Mouse (Mus musculus) forebrain, embryonic 10.5 days (tissue): ENCODE measurements at regions not wholly inside any gene's neighbourhood (a gene's known extent, or its start where the extent isn't known, plus 50 kb on each side); places are given as distances from the start of the nearest gene placed in this dataset.

ENCODE experiments used
- DNase-seq: peaks from one replicate; pipeline ENCODE4 v3.0.0-alpha.2; 2017; ENCODE audit warnings: low spot score; ENCODE audit errors: extremely low spot score
- H3K27ac ChIP-seq: fragments of 300-500 bp; sonication (generic); 2 replicates; pipeline ENCODE4 v1.5.1; 2016; ENCODE audit warnings: mild to moderate bottlenecking
- H3K27me3 ChIP-seq: fragments of 300-500 bp; sonication (generic); 2 replicates; pipeline ENCODE4 v1.6.1; 2016; ENCODE audit warnings: mild to moderate bottlenecking; ENCODE audit not compliant: poor library complexity, severe bottlenecking
- H3K36me3 ChIP-seq: fragments of 300-500 bp; sonication (generic); replicated peaks from 2 replicates; pipeline ENCODE4 v1.6.1; 2016; ENCODE audit warnings: mild to moderate bottlenecking, moderate library complexity
- H3K4me1 ChIP-seq: fragments of 300-500 bp; sonication (generic); 2 replicates; pipeline ENCODE4 v1.6.1; 2016
- H3K4me3 ChIP-seq: fragments of 300-500 bp; sonication (generic); 2 replicates; pipeline ENCODE4 v1.5.1; 2016; ENCODE audit warnings: mild to moderate bottlenecking, moderate library complexity
- H3K9me3 ChIP-seq: fragments of 300-500 bp; sonication (generic); 2 replicates; pipeline ENCODE4 v1.6.1; 2016; ENCODE audit warnings: mild to moderate bottlenecking, moderate library complexity
- WGBS: fragments of 180-500 bp; shearing (Covaris S2); methylation state at CpG from one replicate; pipeline ENCODE4 v1.1.7; 2016; 5-methylcytosine and 5-hydroxymethylcytosine counted together

GRCm38 (mm10) chr13:16656110-16656509, 644.5 kb downstream of the Inhba start:
- Histone ChIP-seq H3K4me1 (no peaks in the 10 kb centered on the region), H3K36me3 (no peaks in the 10 kb centered on the region), H3K27me3 (no peaks in the 10 kb centered on the region), H3K27ac (no peak overlapping the region), H3K4me3 (no peak overlapping the region), H3K9me3 (no peaks in the 10 kb centered on the region)
- WGBS, result 89% methylated on average over 4 of the region's 4 CpGs
- DNase-seq, result no peak

- Histone ChIP-seq H3K4me1 (no peaks in the 10 kb centered on the region), H3K27me3 (no peaks in the 10 kb centered on the region), H3K36me3 (no peaks in the 10 kb centered on the region), H3K4me3 (no peak overlapping the region), H3K27ac (no peak overlapping the region), H3K9me3 (no peaks in the 10 kb centered on the region)
- 91% methylated on average over 6 of the region's 6 CpGs for WGBS
- no peak for DNase-seq
Measured at GRCm38 (mm10) chr13:16659894-16660293, 648.2 kb downstream of the Inhba start.

- 94% methylated on average over 1 of the region's 1 CpGs for WGBS
- Histone ChIP-seq H3K4me3 (no peak overlapping the region), H3K27ac (no peak overlapping the region), H3K27me3 (no peaks in the 10 kb centered on the region), H3K36me3 (no peaks in the 10 kb centered on the region), H3K4me1 (peaks cover 4% of the 10 kb centered on the region; the same call in 1 of the 2 replicates), H3K9me3 (no peaks in the 10 kb centered on the region)
- no peak for DNase-seq
Measured at GRCm38 (mm10) chr13:16668652-16669051, 657.0 kb downstream of the Inhba start.

- Histone ChIP-seq H3K36me3 (no peaks in the 10 kb centered on the region), H3K9me3 (no peaks in the 10 kb centered on the region), H3K4me1 (peaks cover 4% of the 10 kb centered on the region; the same call in 1 of the 2 replicates), H3K4me3 (no peak overlapping the region), H3K27ac (no peak overlapping the region), H3K27me3 (no peaks in the 10 kb centered on the region)
- DNase-seq, result no peak
- 88% methylated on average over 1 of the region's 1 CpGs for WGBS
Measured at GRCm38 (mm10) chr13:16669281-16669680, 657.6 kb downstream of the Inhba start.

- no peak for DNase-seq
- 78% methylated on average over 5 of the region's 5 CpGs for WGBS
- Histone ChIP-seq H3K9me3 (no peaks in the 10 kb centered on the region), H3K4me3 (no peak overlapping the region), H3K27ac (no peak overlapping the region), H3K36me3 (no peaks in the 10 kb centered on the region), H3K4me1 (peaks cover 4% of the 10 kb centered on the region; the same call in 1 of the 2 replicates), H3K27me3 (no peaks in the 10 kb centered on the region)
Measured at GRCm38 (mm10) chr13:16670047-16670733, 658.5 kb downstream of the Inhba start.

- H3K36me3 ChIP-seq, result no peaks in the 10 kb centered on the region
- no peak overlapping the region for H3K4me3 ChIP-seq
- DNase-seq, result no peak
- no peaks in the 10 kb centered on the region for H3K9me3 ChIP-seq
- H3K4me1 ChIP-seq, result peaks cover 4% of the 10 kb centered on the region; the same call in 1 of the 2 replicates
- H3K27me3 ChIP-seq, result no peaks in the 10 kb centered on the region
- no peak overlapping the region for H3K27ac ChIP-seq
Measured at GRCm38 (mm10) chr13:16670736-16671135, 659.1 kb downstream of the Inhba start.

- no peak overlapping the region for H3K27ac ChIP-seq
- no peak overlapping the region for H3K4me3 ChIP-seq
- no peaks in the 10 kb centered on the region for H3K27me3 ChIP-seq
- WGBS, result 88% methylated on average over 1 of the region's 1 CpGs
- DNase-seq, result no peak
- H3K4me1 ChIP-seq, result no peaks in the 10 kb centered on the region
- no peaks in the 10 kb centered on the region for H3K9me3 ChIP-seq
- no peaks in the 10 kb centered on the region for H3K36me3 ChIP-seq
Measured at GRCm38 (mm10) chr13:16676873-16677272, 665.2 kb downstream of the Inhba start.

GRCm38 (mm10) chr13:16678246-16679024, 666.8 kb downstream of the Inhba start:
- Histone ChIP-seq H3K27me3 (no peaks in the 10 kb centered on the region), H3K4me1 (no peaks in the 10 kb centered on the region), H3K4me3 (no peak overlapping the region), H3K27ac (no peak overlapping the region), H3K36me3 (no peaks in the 10 kb centered on the region), H3K9me3 (no peaks in the 10 kb centered on the region)
- 71% methylated on average over 1 of the region's 1 CpGs for WGBS
- DNase-seq, result no peak

- H3K27me3 ChIP-seq, result no peaks in the 10 kb centered on the region
- no peaks in the 10 kb centered on the region for H3K36me3 ChIP-seq
- H3K4me1 ChIP-seq, result peaks cover 7% of the 10 kb centered on the region
- DNase-seq, result no peak
- no peaks in the 10 kb centered on the region for H3K9me3 ChIP-seq
- no peak overlapping the region for H3K4me3 ChIP-seq
- H3K27ac ChIP-seq, result no peak overlapping the region
- WGBS, result 86% methylated on average over 1 of the region's 1 CpGs
Measured at GRCm38 (mm10) chr13:16694201-16694600, 682.5 kb downstream of the Inhba start.

- Histone ChIP-seq H3K4me1 (peaks cover 11% of the 10 kb centered on the region), H3K27me3 (no peaks in the 10 kb centered on the region), H3K9me3 (no peaks in the 10 kb centered on the region), H3K4me3 (no peak overlapping the region), H3K27ac (no peak overlapping the region), H3K36me3 (no peaks in the 10 kb centered on the region)
- no peak for DNase-seq
- WGBS, result 86% methylated on average over 2 of the region's 2 CpGs
Measured at GRCm38 (mm10) chr13:16700934-16701333, 689.3 kb downstream of the Inhba start.

- no peak for DNase-seq
- no peaks in the 10 kb centered on the region for H3K27me3 ChIP-seq
- no peak overlapping the region for H3K27ac ChIP-seq
- peaks cover 6% of the 10 kb centered on the region; the same call in 1 of the 2 replicates for H3K4me1 ChIP-seq
- no peak overlapping the region for H3K4me3 ChIP-seq
- no peaks in the 10 kb centered on the region for H3K36me3 ChIP-seq
- no peaks in the 10 kb centered on the region for H3K9me3 ChIP-seq
- WGBS, result 69% methylated on average over 1 of the region's 1 CpGs
Measured at GRCm38 (mm10) chr13:16702138-16702537, 690.5 kb downstream of the Inhba start.

GRCm38 (mm10) chr13:16705217-16706104, 693.8 kb downstream of the Inhba start:
- H3K36me3 ChIP-seq, result no peaks in the 10 kb centered on the region
- no peaks in the 10 kb centered on the region for H3K27me3 ChIP-seq
- H3K27ac ChIP-seq, result 0 out of 2 replicates have a peak overlapping the region, but pooled peaks have one; percentile 20
- WGBS, result 84% methylated on average over 10 of the region's 10 CpGs
- no peak for DNase-seq
- peaks cover 6% of the 10 kb centered on the region; the same call in 1 of the 2 replicates for H3K4me1 ChIP-seq
- H3K9me3 ChIP-seq, result no peaks in the 10 kb centered on the region
- no peak overlapping the region for H3K4me3 ChIP-seq
